Mouse (Mus musculus) bone marrow, adult 2 months (tissue): ENCODE results near the gene Myh10.

Source experiments
- CTCF ChIP-seq: fragments of 200-500 bp; IDR thresholded peaks from 2 replicates; pipeline ENCODE4 v1.5.1; 2011; ENCODE audit warnings: low read length, control low read depth; ENCODE audit not compliant: control insufficient read depth, insufficient read depth
- POLR2A ChIP-seq: fragments of 200-500 bp; IDR thresholded peaks from 2 replicates; pipeline ENCODE4 v1.6.1; 2011; ENCODE audit warnings: low read depth, mild to moderate bottlenecking, control low read depth, low read length, borderline replicate concordance; ENCODE audit not compliant: control insufficient read depth

GRCm38 (mm10) chr11:68852486-68852901 lies 161.1 kb downstream of the Myh10 start:
- no peak for TF ChIP-seq CTCF
- TF ChIP-seq POLR2A: no peak
